Mouse (Mus musculus): Measurements from ENCODE around the gene Lrfn3. TPM values are rescaled to one million over a fixed set of nuclear protein-coding genes. Genes with fewer than 3 reads are reported as not detected.

Lrfn3 gene
- polyA plus RNA-seq, 1 experiment from 2014 or later, result 6.8 TPM

- ATAC-seq (ENCODE audit: low FRiP score, low TSS enrichment), result no peak
- H3K4me2 ChIP-seq (replicated peaks; ENCODE audit: low read depth, low read length), result no peak overlapping the region
- peaks cover 12% of the 10 kb centered on the region for H3K4me1 ChIP-seq (ENCODE audit: insufficient read depth, low read length)
- H3K27ac ChIP-seq (ENCODE audit: low read length), result no peak overlapping the region
- no peaks in the 10 kb centered on the region for H3K9me3 ChIP-seq (ENCODE audit: low read length)
- H3K9ac ChIP-seq (replicated peaks; ENCODE audit: low read length), result no peak overlapping the region
- 61% methylated on average over 4 of the region's 4 CpGs for WGBS
- H3K36me3 ChIP-seq (ENCODE audit: insufficient read depth, low read length), result peaks cover 14% of the 10 kb centered on the region
- no peaks in the 10 kb centered on the region; the same call in 1 of the 2 replicates for H3K27me3 ChIP-seq (ENCODE audit: insufficient read depth, low read length)
- H3K4me3 ChIP-seq (ENCODE audit: low read length), result no peak overlapping the region
These were observed 8.5 kb downstream of the Lrfn3 start for GRCm38 (mm10) chr7:30354059-30354458.

- H3K9me3 ChIP-seq (ENCODE audit: low read length), result no peaks in the 10 kb centered on the region
- no peak overlapping the region for H3K4me3 ChIP-seq (ENCODE audit: low read length)
- no peak overlapping the region for H3K27ac ChIP-seq (ENCODE audit: low read length)
- H3K9ac ChIP-seq (replicated peaks; ENCODE audit: low read length), result no peak overlapping the region
- 5% methylated on average over 6 of the region's 6 CpGs for WGBS
- no peak overlapping the region for H3K4me2 ChIP-seq (replicated peaks; ENCODE audit: low read depth, low read length)
- peaks cover 1% of the 10 kb centered on the region; the same call in 1 of the 2 replicates for H3K27me3 ChIP-seq (ENCODE audit: insufficient read depth, low read length)
- peaks cover 8% of the 10 kb centered on the region for H3K4me1 ChIP-seq (ENCODE audit: insufficient read depth, low read length)
- 0 out of 2 replicates have a peak, but pooled peaks have one; percentile 52 for ATAC-seq (ENCODE audit: low FRiP score, low TSS enrichment)
- H3K36me3 ChIP-seq (ENCODE audit: insufficient read depth, low read length), result peaks cover 14% of the 10 kb centered on the region
These were observed 9.2 kb downstream of the Lrfn3 start for GRCm38 (mm10) chr7:30353279-30353822.

GRCm38 (mm10) chr7:30347828-30348227 is 14.7 kb downstream of the Lrfn3 start:
- ATAC-seq (ENCODE audit: low FRiP score, low TSS enrichment), result peak; percentile 55; the same call in 1 of the 2 replicates
- Histone ChIP-seq H3K4me1 (ENCODE audit: insufficient read depth, low read length) (0 out of 2 replicates have a peak, but pooled peaks cover 2% of the 10 kb centered on the region), H3K27me3 (ENCODE audit: insufficient read depth, low read length) (peaks cover 14% of the 10 kb centered on the region), H3K9ac (replicated peaks; ENCODE audit: low read length) (no peak overlapping the region), H3K4me2 (replicated peaks; ENCODE audit: low read depth, low read length) (no peak overlapping the region; the same call in 1 of the 2 replicates), H3K27ac (ENCODE audit: low read length) (no peak overlapping the region), H3K36me3 (ENCODE audit: insufficient read depth, low read length) (no peaks in the 10 kb centered on the region), H3K4me3 (ENCODE audit: low read length) (0 out of 2 replicates have a peak overlapping the region, but pooled peaks have one; percentile 6), H3K9me3 (ENCODE audit: low read length) (no peaks in the 10 kb centered on the region)
- 3% methylated on average over 30 of the region's 30 CpGs for WGBS

- Histone ChIP-seq H3K27me3 (ENCODE audit: insufficient read depth, low read length) (peaks cover 14% of the 10 kb centered on the region), H3K9me3 (ENCODE audit: low read length) (no peaks in the 10 kb centered on the region), H3K9ac (replicated peaks; ENCODE audit: low read length) (no peak overlapping the region), H3K4me2 (replicated peaks; ENCODE audit: low read depth, low read length) (no peak overlapping the region), H3K4me3 (ENCODE audit: low read length) (no peak overlapping the region), H3K36me3 (ENCODE audit: insufficient read depth, low read length) (no peaks in the 10 kb centered on the region), H3K27ac (ENCODE audit: low read length) (no peak overlapping the region), H3K4me1 (ENCODE audit: insufficient read depth, low read length) (0 out of 2 replicates have a peak, but pooled peaks cover 2% of the 10 kb centered on the region)
- WGBS, result 28% methylated on average over 21 of the region's 21 CpGs
- ATAC-seq (ENCODE audit: low FRiP score, low TSS enrichment), result no peak
These were observed 15.8 kb downstream of the Lrfn3 start for GRCm38 (mm10) chr7:30346635-30347379.

- 69% methylated on average over 5 of the region's 5 CpGs for WGBS
- no peak overlapping the region for H3K27ac ChIP-seq (ENCODE audit: low read length)
- H3K4me3 ChIP-seq (ENCODE audit: low read length), result no peak overlapping the region
- H3K4me2 ChIP-seq (replicated peaks; ENCODE audit: low read depth, low read length), result no peak overlapping the region
- no peak for ATAC-seq (ENCODE audit: low FRiP score, low TSS enrichment)
- H3K27me3 ChIP-seq (ENCODE audit: insufficient read depth, low read length), result peaks cover 7% of the 10 kb centered on the region; the same call in 1 of the 2 replicates
- H3K36me3 ChIP-seq (ENCODE audit: insufficient read depth, low read length), result no peaks in the 10 kb centered on the region
- H3K4me1 ChIP-seq (ENCODE audit: insufficient read depth, low read length), result no peaks in the 10 kb centered on the region
- no peak overlapping the region for H3K9ac ChIP-seq (replicated peaks; ENCODE audit: low read length)
- H3K9me3 ChIP-seq (ENCODE audit: low read length), result no peaks in the 10 kb centered on the region
These were observed 23.0 kb downstream of the Lrfn3 start for GRCm38 (mm10) chr7:30339432-30340109.

- ATAC-seq (ENCODE audit: low FRiP score, low TSS enrichment), result peak; percentile 59; the same call in 1 of the 2 replicates
- H3K9me3 ChIP-seq (ENCODE audit: low read length), result no peaks in the 10 kb centered on the region
- peaks cover 7% of the 10 kb centered on the region; the same call in 1 of the 2 replicates for H3K27me3 ChIP-seq (ENCODE audit: insufficient read depth, low read length)
- H3K9ac ChIP-seq (replicated peaks; ENCODE audit: low read length), result no peak overlapping the region
- no peaks in the 10 kb centered on the region for H3K36me3 ChIP-seq (ENCODE audit: insufficient read depth, low read length)
- H3K4me1 ChIP-seq (ENCODE audit: insufficient read depth, low read length), result 0 out of 2 replicates have a peak, but pooled peaks cover 8% of the 10 kb centered on the region
- no peak overlapping the region for H3K4me2 ChIP-seq (replicated peaks; ENCODE audit: low read depth, low read length)
- H3K4me3 ChIP-seq (ENCODE audit: low read length), result no peak overlapping the region
- H3K27ac ChIP-seq (ENCODE audit: low read length), result no peak overlapping the region
- WGBS, result 2% methylated on average over 9 of the region's 9 CpGs
These were observed 26.2 kb downstream of the Lrfn3 start for GRCm38 (mm10) chr7:30336384-30336783.

GRCm38 (mm10) chr7:30335688-30336087 is 26.9 kb downstream of the Lrfn3 start:
- H3K4me2 ChIP-seq (replicated peaks; ENCODE audit: low read depth, low read length), result no peak overlapping the region
- H3K27me3 ChIP-seq (ENCODE audit: insufficient read depth, low read length), result peaks cover 4% of the 10 kb centered on the region; the same call in 1 of the 2 replicates
- no peaks in the 10 kb centered on the region for H3K36me3 ChIP-seq (ENCODE audit: insufficient read depth, low read length)
- no peak for ATAC-seq (ENCODE audit: low FRiP score, low TSS enrichment)
- no peak overlapping the region for H3K27ac ChIP-seq (ENCODE audit: low read length)
- no peak overlapping the region for H3K9ac ChIP-seq (replicated peaks; ENCODE audit: low read length)
- no peak overlapping the region for H3K4me3 ChIP-seq (ENCODE audit: low read length)
- H3K9me3 ChIP-seq (ENCODE audit: low read length), result no peaks in the 10 kb centered on the region
- WGBS, result 50% methylated on average over 6 of the region's 6 CpGs
- 0 out of 2 replicates have a peak, but pooled peaks cover 8% of the 10 kb centered on the region for H3K4me1 ChIP-seq (ENCODE audit: insufficient read depth, low read length)

GRCm38 (mm10) chr7:30334563-30334962 is 28.0 kb downstream of the Lrfn3 start:
- no peak overlapping the region for H3K27ac ChIP-seq (ENCODE audit: low read length)
- 0 out of 2 replicates have a peak, but pooled peaks cover 8% of the 10 kb centered on the region for H3K4me1 ChIP-seq (ENCODE audit: insufficient read depth, low read length)
- ATAC-seq (ENCODE audit: low FRiP score, low TSS enrichment), result no peak
- H3K27me3 ChIP-seq (ENCODE audit: insufficient read depth, low read length), result no peaks in the 10 kb centered on the region; the same call in 1 of the 2 replicates
- H3K9ac ChIP-seq (replicated peaks; ENCODE audit: low read length), result no peak overlapping the region
- no peak overlapping the region for H3K4me2 ChIP-seq (replicated peaks; ENCODE audit: low read depth, low read length)
- WGBS, result 61% methylated on average over 5 of the region's 5 CpGs
- no peak overlapping the region for H3K4me3 ChIP-seq (ENCODE audit: low read length)
- H3K36me3 ChIP-seq (ENCODE audit: insufficient read depth, low read length), result no peaks in the 10 kb centered on the region
- H3K9me3 ChIP-seq (ENCODE audit: low read length), result no peaks in the 10 kb centered on the region

- Histone ChIP-seq H3K4me2 (replicated peaks; ENCODE audit: low read depth, low read length) (no peak overlapping the region), H3K9me3 (ENCODE audit: low read length) (no peaks in the 10 kb centered on the region), H3K9ac (replicated peaks; ENCODE audit: low read length) (no peak overlapping the region), H3K4me3 (ENCODE audit: low read length) (no peak overlapping the region), H3K27me3 (ENCODE audit: insufficient read depth, low read length) (no peaks in the 10 kb centered on the region; the same call in 1 of the 2 replicates), H3K27ac (ENCODE audit: low read length) (no peak overlapping the region), H3K36me3 (ENCODE audit: insufficient read depth, low read length) (no peaks in the 10 kb centered on the region), H3K4me1 (ENCODE audit: insufficient read depth, low read length) (0 out of 2 replicates have a peak, but pooled peaks cover 8% of the 10 kb centered on the region)
- WGBS, result 28% methylated on average over 4 of the region's 4 CpGs
- ATAC-seq (ENCODE audit: low FRiP score, low TSS enrichment), result no peak
These were observed 29.1 kb downstream of the Lrfn3 start for GRCm38 (mm10) chr7:30333436-30333835.

All from kidney, embryonic 16.5 days (tissue).